Mouse (Mus musculus) hindlimb bud, embryonic 11.5 days (tissue): ENCODE results near the gene Rcan2.

Source experiments
- DNase-seq: peaks from one replicate; pipeline ENCODE4 v3.0.0-alpha.2; 2012; ENCODE audit warnings: low read depth, low spot score; ENCODE audit errors: extremely low spot score

The Rcan2 gene

DNA sequence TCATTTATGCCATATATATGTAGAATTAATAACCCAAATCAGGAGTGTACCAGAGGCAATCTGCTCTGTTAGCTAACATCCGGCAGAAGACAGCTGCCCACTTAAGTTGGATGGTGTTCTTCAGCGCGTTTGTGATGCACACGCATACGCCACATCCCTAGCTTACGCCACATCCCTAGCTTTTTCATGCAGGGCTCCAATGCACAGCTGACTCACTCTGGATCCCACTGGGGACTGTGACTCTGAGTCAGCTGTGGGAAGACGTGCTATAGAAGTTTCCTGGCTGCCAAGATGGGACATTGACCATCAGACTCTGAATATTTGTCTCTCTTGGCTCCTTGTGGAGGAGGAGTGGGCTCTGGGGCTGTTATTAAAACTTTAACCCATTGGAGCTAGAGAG lies 103.7 kb downstream of the Rcan2 start:
- DNase-seq = no peak

GRCm38 (mm10) chr17:43906728-43907127 lies 105.6 kb downstream of the Rcan2 start:
- no peak for DNase-seq

- DNase-seq = no peak
Measured at GRCm38 (mm10) chr17:43916128-43916527, 115.0 kb downstream of the Rcan2 start.

- no peak for DNase-seq
Measured at GRCm38 (mm10) chr17:43917143-43917542, 116.0 kb downstream of the Rcan2 start.

DNA sequence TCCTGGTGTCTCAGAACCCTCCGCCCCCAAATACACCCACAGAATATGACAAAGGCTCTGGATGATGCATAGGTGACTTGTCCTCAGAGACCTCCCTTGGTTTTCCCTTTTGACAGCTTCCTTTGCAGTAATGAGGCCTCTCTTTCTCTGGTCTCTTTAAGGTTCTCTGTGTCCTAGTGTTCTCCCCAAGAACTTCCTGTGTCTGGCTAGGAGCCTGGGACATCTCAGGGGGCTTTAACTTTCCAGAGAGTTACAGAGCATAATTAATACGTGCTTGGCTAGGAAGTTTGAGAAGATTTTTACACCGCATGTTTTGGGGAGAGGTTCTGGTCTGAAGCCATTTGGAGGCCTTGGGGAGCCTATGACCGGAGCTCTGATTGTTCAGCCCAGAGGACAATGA lies 128.7 kb downstream of the Rcan2 start:
- no peak for DNase-seq

- DNase-seq = no peak
Measured at GRCm38 (mm10) chr17:43931731-43932130, 130.6 kb downstream of the Rcan2 start.

GRCm38 (mm10) chr17:43934056-43934455 lies 132.9 kb downstream of the Rcan2 start:
- DNase-seq = no peak

- DNase-seq = no peak
Measured at GRCm38 (mm10) chr17:43952219-43952618, 151.1 kb downstream of the Rcan2 start.

GRCm38 (mm10) chr17:43952661-43953534 lies 151.7 kb downstream of the Rcan2 start:
- no peak for DNase-seq

GRCm38 (mm10) chr17:43953535-43953918 lies 152.4 kb downstream of the Rcan2 start:
- DNase-seq = no peak

DNA sequence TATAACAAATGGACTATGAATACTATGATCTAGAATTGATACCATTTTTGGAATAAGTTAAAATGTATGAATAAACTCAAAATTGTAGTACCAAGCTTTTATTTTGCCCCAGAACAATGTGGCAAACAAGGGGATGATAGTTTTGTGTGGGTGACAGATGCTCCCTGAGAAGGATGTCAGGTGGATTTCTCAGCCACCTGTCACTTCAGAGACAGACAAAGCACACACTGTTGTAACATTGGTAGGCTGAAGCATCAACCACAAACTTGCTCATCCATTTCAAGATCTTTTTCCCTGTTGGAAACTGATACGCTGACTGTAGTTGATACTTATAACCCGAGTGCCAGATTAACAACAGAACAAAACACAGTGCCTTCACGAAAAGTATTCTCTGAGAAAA lies 158.6 kb downstream of the Rcan2 start:
- DNase-seq = no peak

GRCm38 (mm10) chr17:43969943-43970342 lies 168.8 kb downstream of the Rcan2 start:
- DNase-seq = no peak

DNA sequence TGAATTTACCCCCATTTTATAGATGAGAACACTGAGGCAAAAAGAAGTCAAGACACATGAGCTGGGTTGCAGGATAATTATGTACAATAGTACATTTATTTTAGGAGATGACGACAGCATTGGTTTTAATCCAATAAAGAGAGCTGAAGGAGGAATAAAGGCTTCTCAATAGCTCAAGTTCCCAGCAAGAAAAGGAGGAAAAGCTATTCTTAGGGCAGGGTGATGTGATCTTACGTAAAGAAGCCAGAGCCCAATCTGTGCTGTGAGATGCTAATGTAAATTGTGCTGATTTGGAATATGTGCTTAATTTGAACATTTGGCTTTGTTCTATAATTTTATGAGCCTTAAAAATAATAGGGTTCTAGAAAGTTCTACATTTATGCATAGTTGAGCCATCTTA lies 176.4 kb downstream of the Rcan2 start:
- DNase-seq = no peak

- no peak for DNase-seq
Measured at GRCm38 (mm10) chr17:43979925-43980324, 178.8 kb downstream of the Rcan2 start.

DNA sequence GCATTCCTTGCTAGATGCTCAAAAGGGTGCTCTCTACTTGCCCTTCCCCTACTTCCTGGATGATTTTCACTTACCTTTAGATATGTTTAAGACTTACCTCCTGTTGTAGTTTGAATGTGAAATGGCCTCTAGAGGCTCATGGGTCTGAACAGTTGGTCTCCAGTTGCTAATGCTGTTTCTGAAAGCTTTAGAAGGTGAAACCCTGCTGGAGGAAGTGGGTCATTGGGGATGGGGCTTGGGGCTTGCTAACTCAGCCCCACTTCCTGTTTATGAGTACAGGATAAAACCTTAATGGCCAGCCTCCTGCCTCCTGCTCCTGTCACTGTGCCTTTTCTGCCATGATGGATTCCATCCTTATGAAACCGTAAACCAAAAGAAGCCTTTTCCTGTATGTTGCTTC lies 181.4 kb downstream of the Rcan2 start:
- no peak for DNase-seq

- DNase-seq = no peak
Measured at GRCm38 (mm10) chr17:43989334-43989945, 188.3 kb downstream of the Rcan2 start.

- peak; percentile 96 for DNase-seq
Measured at GRCm38 (mm10) chr17:43990957-43991383, 189.8 kb downstream of the Rcan2 start.

DNA sequence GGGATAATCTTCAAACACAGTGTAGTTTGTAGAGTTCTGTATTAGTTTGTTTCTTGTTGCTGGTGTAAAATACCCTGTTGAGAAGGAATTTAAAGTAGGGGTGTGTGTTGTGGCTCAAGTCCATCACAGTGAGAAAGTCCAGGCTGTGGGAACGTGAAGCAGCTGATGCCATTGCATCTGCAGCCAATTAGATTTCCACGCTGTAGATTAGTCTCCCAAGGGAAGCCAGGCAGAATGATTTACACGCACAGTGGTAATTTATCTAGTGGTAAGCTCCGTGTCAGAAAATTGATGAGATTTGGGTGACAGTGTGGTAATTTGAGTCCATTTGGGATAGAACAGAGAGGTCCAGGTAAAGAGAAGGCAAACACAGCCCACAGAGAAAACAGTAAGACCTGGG lies 192.9 kb downstream of the Rcan2 start:
- no peak for DNase-seq

GRCm38 (mm10) chr17:43997514-43997913 lies 196.4 kb downstream of the Rcan2 start:
- DNase-seq = no peak

GRCm38 (mm10) chr17:43998095-43998494 lies 196.9 kb downstream of the Rcan2 start:
- no peak for DNase-seq

DNA sequence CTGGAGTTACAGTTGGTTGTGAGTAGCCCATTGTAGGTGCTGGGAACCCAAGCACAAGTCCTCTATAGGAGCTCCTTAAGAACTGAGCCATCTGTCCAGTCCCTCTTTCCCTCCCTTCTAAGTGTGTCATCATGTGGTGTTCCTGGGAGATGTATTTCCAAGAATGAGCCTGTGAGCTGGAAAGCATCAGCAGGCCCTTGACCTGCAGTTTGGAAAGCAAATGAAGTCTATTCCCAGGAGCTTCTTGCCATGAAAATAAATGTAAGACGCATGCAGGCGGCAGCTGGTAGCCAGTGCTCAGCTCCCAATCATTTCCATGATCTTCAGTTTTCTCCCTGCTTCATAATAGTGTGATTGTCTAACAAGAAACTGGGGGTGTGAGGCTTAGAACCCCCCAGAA lies 203.2 kb downstream of the Rcan2 start:
- no peak for DNase-seq

- DNase-seq = no peak
Measured at GRCm38 (mm10) chr17:44007411-44007810, 206.3 kb downstream of the Rcan2 start.
